Mouse (Mus musculus): Measurements from ENCODE around the gene Trak1.

Trak1 gene

GRCm38 (mm10) chr9:121403157-121403671, 105.9 kb downstream of the Trak1 start:
- DNase-seq: no peak

GRCm38 (mm10) chr9:121403699-121404098, 106.4 kb downstream of the Trak1 start:
- no peak for DNase-seq

DNA sequence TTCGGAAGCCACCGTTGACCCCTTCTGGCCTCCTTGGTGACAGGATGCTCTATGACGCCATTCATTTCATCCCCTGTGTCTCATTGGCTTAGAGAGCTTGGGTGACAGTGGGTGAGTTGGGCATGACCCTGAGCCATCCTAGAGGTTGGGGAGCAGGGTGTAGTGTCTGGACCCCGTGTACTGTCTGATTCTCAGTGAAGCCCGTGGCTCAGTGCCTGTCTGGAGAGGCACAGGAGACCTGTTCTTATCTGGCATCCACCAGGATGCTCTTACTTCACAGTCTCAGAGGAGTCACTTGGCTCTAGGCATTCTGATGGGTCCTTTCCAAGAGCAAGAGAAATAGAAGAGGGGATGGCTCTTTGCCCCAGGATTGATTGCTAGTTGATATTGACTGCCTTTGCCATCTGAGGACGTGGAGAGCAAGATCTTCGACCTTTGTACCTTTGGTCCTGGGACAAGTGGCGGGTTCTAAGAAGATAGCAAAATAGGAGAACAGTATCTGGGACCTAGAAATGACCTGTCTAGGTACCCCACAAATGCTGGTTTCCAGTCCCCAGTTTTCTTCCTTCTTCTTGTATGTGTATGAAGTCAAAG, 107.9 kb downstream of the Trak1 start:
- no peak for DNase-seq

GRCm38 (mm10) chr9:121405792-121406191, 108.5 kb downstream of the Trak1 start:
- DNase-seq: no peak

- DNase-seq: no peak
Observed at GRCm38 (mm10) chr9:121414237-121414636, 116.9 kb downstream of the Trak1 start.

- DNase-seq: no peak
Observed at GRCm38 (mm10) chr9:121415626-121416241, 118.4 kb downstream of the Trak1 start.

DNA sequence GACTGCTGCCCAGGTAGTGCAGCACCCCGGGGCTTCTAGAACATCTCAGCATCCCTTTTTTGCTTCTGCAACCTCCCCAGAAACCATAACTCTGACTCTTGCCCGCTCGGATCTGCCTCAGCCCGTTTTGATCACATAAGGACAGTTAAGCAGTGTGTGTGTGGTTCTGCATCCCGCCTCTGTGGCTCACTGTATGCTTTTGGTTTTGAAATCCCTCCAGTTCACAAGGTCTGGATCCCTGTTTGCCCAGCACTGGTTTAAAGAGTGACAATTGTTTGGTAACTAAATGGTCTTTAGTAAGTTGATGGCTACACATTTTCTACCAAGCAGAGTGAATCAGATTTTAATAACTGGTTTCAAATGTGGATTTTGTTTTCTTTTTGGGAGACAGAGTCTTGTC, 119.2 kb downstream of the Trak1 start:
- no peak for DNase-seq

DNA sequence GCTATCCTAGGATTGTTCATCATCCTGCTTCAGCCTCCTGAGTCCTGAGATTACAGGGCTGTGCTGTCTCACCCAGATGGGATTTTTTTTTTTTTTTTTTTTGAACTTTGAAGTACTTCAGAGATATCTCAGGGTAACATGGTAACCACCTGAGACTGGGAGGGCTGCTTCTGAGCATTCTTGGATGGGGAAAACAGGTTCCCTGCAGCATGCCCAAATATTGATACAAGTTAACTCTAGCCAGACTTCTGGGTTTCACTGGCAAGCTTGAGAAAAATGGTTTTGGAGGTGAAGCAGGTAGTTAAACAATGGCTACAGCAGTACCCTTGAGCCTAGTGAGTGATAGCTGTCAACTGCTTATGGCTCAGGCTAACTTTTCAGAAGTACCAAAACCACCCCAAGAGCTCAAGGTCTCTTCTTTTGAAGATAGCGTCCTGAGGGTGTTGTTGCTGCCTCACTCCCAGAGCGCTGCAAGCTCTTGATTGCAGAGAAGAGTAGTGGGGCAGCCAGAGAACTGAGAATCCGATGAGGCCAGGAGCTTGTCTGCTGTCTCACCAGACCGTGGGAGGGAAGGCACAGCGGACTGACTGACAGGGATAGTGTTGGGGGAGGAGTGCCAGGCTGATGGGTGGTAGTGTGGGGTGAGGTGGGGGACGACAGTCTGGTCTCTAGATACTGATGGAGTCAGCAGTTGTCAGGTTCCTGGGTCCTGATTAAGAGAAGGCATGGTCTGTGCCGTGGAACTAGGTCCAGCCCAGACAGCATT, 119.8 kb downstream of the Trak1 start:
- no peak for DNase-seq

- DNase-seq: no peak
Observed at GRCm38 (mm10) chr9:121419011-121419410, 121.7 kb downstream of the Trak1 start.

- DNase-seq: no peak
Observed at GRCm38 (mm10) chr9:121419573-121419972, 122.3 kb downstream of the Trak1 start.

DNA sequence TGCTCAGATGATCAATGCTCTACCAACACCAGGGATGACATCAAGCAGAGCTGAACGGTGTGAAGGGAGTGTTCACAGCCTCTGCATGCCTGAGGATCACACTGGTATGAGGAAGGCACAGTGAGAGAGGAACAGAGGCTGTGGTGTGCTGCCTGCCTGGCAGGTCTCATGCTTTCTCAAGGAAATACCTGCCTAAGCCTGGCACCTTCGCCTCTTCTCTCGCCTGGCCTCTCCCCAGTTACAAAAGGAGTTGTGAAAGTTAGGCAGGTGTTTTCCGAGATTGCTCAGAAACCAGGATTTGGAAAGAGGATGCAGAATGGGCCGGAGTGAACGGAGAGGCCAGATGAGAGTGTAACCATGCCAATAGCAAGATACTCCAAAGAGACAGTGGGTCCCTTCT, 123.5 kb downstream of the Trak1 start:
- DNase-seq: no peak

- DNase-seq: no peak
Observed at GRCm38 (mm10) chr9:121422402-121422801, 125.1 kb downstream of the Trak1 start.

GRCm38 (mm10) chr9:121423621-121424020, 126.3 kb downstream of the Trak1 start:
- DNase-seq: no peak

DNA sequence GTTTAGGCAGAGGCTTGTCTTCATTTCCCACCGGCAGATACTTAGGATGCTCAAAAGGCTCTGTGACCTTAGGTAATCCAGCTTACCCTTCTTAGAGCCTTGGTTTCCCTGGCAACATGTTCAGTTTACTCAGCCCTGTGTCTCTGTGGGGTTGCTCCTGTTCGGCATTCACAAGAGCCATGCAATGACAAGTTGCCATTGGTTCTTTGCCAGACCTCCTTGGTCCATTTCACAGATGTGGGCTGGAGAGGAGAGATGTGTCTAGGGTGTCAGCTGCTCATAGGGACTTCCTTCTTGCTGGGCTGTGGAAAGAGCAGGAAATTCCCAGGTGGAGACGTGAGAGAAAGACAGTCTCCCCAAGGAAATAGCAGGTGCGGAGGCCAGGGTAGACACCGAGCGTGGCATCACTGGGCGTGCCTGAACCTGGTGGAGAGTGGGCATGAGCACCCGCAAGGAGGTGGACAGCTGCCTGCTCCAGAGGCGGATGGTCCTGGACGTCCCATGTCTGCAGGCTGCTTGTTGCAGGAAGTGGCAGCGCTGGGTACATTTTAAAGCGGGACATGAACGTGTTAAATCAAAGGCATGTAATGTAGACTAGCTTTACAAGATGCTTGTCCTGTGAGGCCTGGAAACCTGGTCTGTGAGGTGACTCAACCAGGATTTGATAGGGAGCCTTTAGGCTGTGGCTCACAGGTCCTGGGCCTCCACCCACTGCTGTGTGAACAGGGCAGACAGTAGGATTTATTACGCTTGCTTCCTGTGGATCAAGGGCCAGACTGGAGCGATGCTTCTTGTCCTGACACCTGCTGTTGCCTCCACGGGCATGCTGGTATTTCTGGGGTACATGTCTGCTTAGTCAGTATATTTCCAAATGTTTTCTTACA, 127.2 kb downstream of the Trak1 start:
- no peak for DNase-seq

DNA sequence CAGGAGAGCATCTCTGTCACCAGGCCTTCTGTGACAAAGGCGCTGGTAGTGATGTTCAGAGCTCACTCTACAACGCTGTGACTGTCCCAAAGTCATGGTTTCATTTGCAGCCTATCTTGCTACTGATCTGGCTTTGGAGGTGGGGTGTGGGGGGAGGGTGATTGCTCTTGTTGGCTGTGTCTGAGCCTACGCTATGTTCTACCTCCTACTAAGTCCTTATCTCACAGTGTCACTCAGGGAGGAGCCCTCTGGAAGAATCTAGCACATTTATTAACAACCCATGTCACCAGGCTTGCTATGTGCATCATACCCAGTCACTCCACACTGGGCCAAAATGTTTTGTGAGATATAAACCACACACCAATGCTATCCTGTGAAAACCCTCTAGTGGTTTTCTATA, 129.1 kb downstream of the Trak1 start:
- no peak for DNase-seq

- DNase-seq: no peak
Observed at GRCm38 (mm10) chr9:121426902-121427301, 129.6 kb downstream of the Trak1 start.

DNA sequence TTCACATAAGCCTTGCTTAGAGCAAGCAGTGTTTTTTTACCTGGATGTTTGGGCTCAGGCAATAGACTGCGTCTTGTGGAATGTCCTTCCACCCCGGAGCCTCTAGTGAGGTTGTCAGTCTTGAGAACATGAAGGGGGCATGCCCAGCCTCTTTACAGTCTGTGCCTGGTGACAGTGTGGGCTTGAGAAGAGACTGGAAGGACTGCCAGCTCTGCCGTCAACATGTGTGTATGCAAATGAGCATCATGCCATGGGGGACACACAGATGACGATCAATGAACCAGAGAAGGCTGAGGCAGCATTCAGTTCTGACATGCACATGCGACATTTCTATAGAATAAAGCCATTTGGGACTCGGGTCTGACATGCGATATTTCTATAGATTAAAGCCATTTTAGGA, 132.3 kb downstream of the Trak1 start:
- DNase-seq: no peak

- no peak for DNase-seq
Observed at GRCm38 (mm10) chr9:121430379-121430778, 133.1 kb downstream of the Trak1 start.

DNA sequence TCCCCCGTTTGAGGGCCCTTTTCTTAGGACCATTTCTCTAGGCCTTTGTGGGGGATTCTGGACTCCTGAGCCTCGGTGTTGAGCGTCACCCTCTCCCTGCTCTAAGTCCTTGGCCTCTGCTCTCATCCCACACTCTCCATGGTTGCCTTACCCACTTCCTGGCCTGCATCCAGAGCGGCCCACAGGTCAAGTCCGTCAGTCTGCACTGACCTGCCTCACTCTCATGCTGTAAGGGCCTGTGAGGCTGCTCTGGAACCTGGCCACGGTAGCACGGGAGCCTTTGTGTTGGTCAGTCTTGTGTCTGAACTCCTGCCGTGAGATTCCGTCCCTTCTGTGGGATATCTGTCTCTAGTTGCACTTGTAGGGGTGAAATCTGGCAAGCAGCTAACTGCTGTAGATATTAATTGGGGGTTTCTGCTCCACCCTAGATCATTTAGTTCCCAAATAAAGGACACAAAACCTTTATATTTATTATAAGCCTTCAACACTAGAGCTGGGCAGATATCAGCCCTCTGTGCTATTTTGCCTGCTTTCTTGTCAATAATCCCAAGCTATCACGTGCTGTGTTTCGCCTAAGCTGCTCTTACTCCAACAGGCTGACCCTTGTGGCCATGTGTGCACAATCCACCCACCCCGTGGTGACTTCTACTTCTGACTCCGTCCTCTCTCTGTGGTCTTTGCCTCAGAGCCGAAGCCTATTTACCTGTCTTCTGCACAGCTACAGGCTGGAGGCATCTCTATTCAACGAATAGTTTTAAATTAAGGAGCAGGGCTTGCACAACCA, 136.6 kb downstream of the Trak1 start:
- no peak for DNase-seq

DNA sequence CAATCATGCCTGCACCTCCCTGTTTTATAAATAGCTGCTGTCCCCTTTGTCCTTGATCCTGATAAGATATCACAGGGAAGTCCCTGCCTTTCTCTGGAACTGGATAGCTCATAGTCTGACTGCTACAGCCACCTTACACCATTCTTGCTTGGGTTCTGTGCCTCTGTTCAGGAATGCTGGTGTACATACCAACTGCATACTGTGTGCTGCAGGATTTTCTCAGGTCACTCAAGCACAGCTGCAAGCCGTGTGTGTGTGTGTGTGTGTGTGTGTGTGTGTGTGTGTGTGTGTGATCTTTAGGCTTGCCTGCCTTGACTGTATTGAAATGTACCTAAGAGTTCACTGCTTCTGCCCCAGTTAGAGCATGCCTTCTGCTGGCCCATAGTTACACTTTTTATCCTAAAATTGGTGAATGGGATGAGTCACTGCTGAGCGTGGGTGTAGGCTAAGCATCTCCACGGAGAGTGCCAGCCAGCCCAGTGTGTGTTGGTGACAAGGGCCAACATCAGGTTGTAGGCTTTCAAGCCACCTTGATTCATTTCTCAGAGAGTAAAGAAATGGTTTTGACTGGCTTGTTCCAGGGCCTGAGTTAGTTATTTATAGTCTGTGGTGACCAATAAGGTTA, 138.1 kb downstream of the Trak1 start:
- DNase-seq: no peak

- no peak for DNase-seq
Observed at GRCm38 (mm10) chr9:121436501-121436900, 139.2 kb downstream of the Trak1 start.

DNA sequence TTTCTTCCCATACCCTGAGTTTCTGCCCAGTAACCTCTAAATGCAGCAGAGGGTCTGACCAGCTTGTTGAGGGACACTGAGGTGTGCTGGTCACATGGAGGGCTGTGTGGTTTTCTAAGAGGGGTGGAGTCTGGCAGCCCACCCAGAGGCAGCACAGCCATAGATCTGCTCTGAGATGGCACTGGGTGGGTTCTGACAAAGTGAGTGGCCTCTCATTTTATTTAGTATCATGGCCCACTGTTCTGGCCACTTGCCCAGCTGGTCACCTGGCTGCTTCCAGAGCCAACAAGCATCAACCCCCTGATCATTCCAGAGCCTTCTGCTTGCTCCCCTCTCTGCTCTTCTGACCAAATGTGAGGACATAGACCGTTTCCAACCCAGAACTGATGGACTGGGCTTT, 144.8 kb downstream of the Trak1 start:
- no peak for DNase-seq
